Mouse (Mus musculus): ENCODE results near the gene Traf3.

Traf3 gene

GRCm38 (mm10) chr12:111154641-111155040 is 11.5 kb upstream of the Traf3 start:
- no peak for DNase-seq

- no peak for DNase-seq
These were observed 10.4 kb upstream of the Traf3 start for GRCm38 (mm10) chr12:111155756-111156155.

GRCm38 (mm10) chr12:111159659-111160428 is 6.3 kb upstream of the Traf3 start:
- DNase-seq = no peak

- DNase-seq = no peak
These were observed 5.3 kb upstream of the Traf3 start for GRCm38 (mm10) chr12:111160871-111161270.

- no peak for DNase-seq
These were observed 4.2 kb upstream of the Traf3 start for GRCm38 (mm10) chr12:111161943-111162311.

GRCm38 (mm10) chr12:111162312-111163061 is 3.7 kb upstream of the Traf3 start:
- DNase-seq = no peak

- DNase-seq = peak; percentile 85
These were observed 1.8 kb upstream of the Traf3 start for GRCm38 (mm10) chr12:111164310-111164751.

- peak; percentile 59 for DNase-seq
These were observed 891 bp upstream of the Traf3 start for GRCm38 (mm10) chr12:111165146-111165812.

GRCm38 (mm10) chr12:111166681-111167289 is 615 bp downstream of the Traf3 start:
- peak; percentile 31 for DNase-seq

- peak; percentile 48 for DNase-seq
These were observed 2.7 kb downstream of the Traf3 start for GRCm38 (mm10) chr12:111168891-111169290.

- no peak for DNase-seq
These were observed 12.6 kb downstream of the Traf3 start for GRCm38 (mm10) chr12:111178772-111179171.

- no peak for DNase-seq
These were observed 15.7 kb downstream of the Traf3 start for GRCm38 (mm10) chr12:111181848-111182247.

GRCm38 (mm10) chr12:111182378-111182777 is 16.2 kb downstream of the Traf3 start:
- no peak for DNase-seq

- peak; percentile 18 for DNase-seq
These were observed 18.3 kb downstream of the Traf3 start, which contains the start of gene 4930595D18Rik for GRCm38 (mm10) chr12:111184476-111184875. Gene 4930595D18Rik (minus strand): TSS chr12:111184491.

GRCm38 (mm10) chr12:111186986-111187385 is 20.8 kb downstream of the Traf3 start:
- no peak for DNase-seq

GRCm38 (mm10) chr12:111188295-111188694 is 22.1 kb downstream of the Traf3 start:
- DNase-seq = no peak

- no peak for DNase-seq
These were observed 24.2 kb downstream of the Traf3 start for GRCm38 (mm10) chr12:111190355-111190754.

GRCm38 (mm10) chr12:111190891-111191290 is 24.7 kb downstream of the Traf3 start:
- DNase-seq = no peak

- no peak for DNase-seq
These were observed 26.6 kb downstream of the Traf3 start for GRCm38 (mm10) chr12:111192777-111193176.

GRCm38 (mm10) chr12:111193331-111193730 is 27.2 kb downstream of the Traf3 start:
- peak; percentile 30 for DNase-seq

GRCm38 (mm10) chr12:111196548-111196947 is 30.4 kb downstream of the Traf3 start:
- no peak for DNase-seq

- no peak for DNase-seq
These were observed 36.9 kb downstream of the Traf3 start for GRCm38 (mm10) chr12:111203076-111203475.

- no peak for DNase-seq
These were observed 37.8 kb downstream of the Traf3 start for GRCm38 (mm10) chr12:111203945-111204344.
